Mouse (Mus musculus): ENCODE results near the gene Folr1.

GRCm38 (mm10) chr7:101886274-101886673, 15.7 kb upstream of the Folr1 start:
- TF ChIP-seq POLR2A (IDR thresholded peaks at IDR 0.05; ENCODE audit: control insufficient read depth, extremely low read depth, insufficient read depth, low read length, poor library complexity) = no peak
- TF ChIP-seq CTCF (IDR thresholded peaks at IDR 0.05; ENCODE audit: borderline replicate concordance, control insufficient read depth, extremely low read depth, insufficient read depth, low read length, poor library complexity) = no peak
